Mouse (Mus musculus): ENCODE results near the gene Spi1. TPM values are rescaled to one million over a fixed set of nuclear protein-coding genes. Genes with fewer than 3 reads are reported as not detected.

Spi1 gene
- polyA plus RNA-seq, 1 experiment from 2014 or later: 2.4 TPM

- peaks cover 18% of the 10 kb centered on the region for H3K4me1 ChIP-seq
- peak; percentile 99 for ATAC-seq (replicated peaks)
- H3K9me3 ChIP-seq: no peaks in the 10 kb centered on the region
- H3K4me2 ChIP-seq (replicated peaks): peak within 1 kb of the TSS; percentile 89
- peak within 1 kb of the TSS; percentile 78 for H3K4me3 ChIP-seq
- H3K36me3 ChIP-seq: peaks cover 38% of the 10 kb centered on the region
- H3K9ac ChIP-seq (replicated peaks): peak within 1 kb of the TSS; percentile 79
- H3K27ac ChIP-seq (replicated peaks): peak within 1 kb of the TSS; percentile 91
- under 1% methylated on average over 40 of the region's 40 CpGs for WGBS
- no peaks in the 10 kb centered on the region for H3K27me3 ChIP-seq
Measured at GRCm38 (mm10) chr2:91053934-91054382, 28.2 kb upstream of the Spi1 start, which contains the start of gene Psmc3. Gene Psmc3 (plus strand): TSS chr2:91054009.

GRCm38 (mm10) chr2:91058435-91058834 lies 23.8 kb upstream of the Spi1 start:
- H3K9ac ChIP-seq (replicated peaks): no peak overlapping the region
- no peak overlapping the region for H3K4me2 ChIP-seq (replicated peaks)
- H3K4me1 ChIP-seq: peaks cover 12% of the 10 kb centered on the region
- no peak for ATAC-seq (replicated peaks)
- H3K9me3 ChIP-seq: no peaks in the 10 kb centered on the region
- H3K36me3 ChIP-seq: peaks cover 69% of the 10 kb centered on the region
- H3K27me3 ChIP-seq: no peaks in the 10 kb centered on the region
- no peak overlapping the region for H3K27ac ChIP-seq (replicated peaks)
- H3K4me3 ChIP-seq: no peak overlapping the region
- WGBS: 91% methylated on average over 5 of the region's 5 CpGs

- whole genome bisulfite sequencing: 100% methylated on average over 2 of the region's 2 CpGs
- ATAC-seq (replicated peaks): no peak
- peaks cover 12% of the 10 kb centered on the region for H3K4me1 ChIP-seq
- H3K4me3 ChIP-seq: no peak overlapping the region
- no peaks in the 10 kb centered on the region for H3K27me3 ChIP-seq
- H3K9me3 ChIP-seq: no peaks in the 10 kb centered on the region
- H3K27ac ChIP-seq (replicated peaks): no peak overlapping the region
- peaks cover 78% of the 10 kb centered on the region for H3K36me3 ChIP-seq
- H3K9ac ChIP-seq (replicated peaks): no peak overlapping the region
- no peak overlapping the region for H3K4me2 ChIP-seq (replicated peaks)
Measured at GRCm38 (mm10) chr2:91059376-91059775, 22.8 kb upstream of the Spi1 start.

GRCm38 (mm10) chr2:91060544-91061355 lies 21.4 kb upstream of the Spi1 start:
- no peaks in the 10 kb centered on the region for H3K9me3 ChIP-seq
- H3K27me3 ChIP-seq: no peaks in the 10 kb centered on the region
- peak; percentile 55 for ATAC-seq (replicated peaks)
- no peak overlapping the region for H3K4me3 ChIP-seq
- peaks cover 73% of the 10 kb centered on the region for H3K36me3 ChIP-seq
- no peak overlapping the region for H3K4me2 ChIP-seq (replicated peaks)
- no peak overlapping the region for H3K27ac ChIP-seq (replicated peaks)
- 76% methylated on average over 10 of the region's 10 CpGs for WGBS
- H3K9ac ChIP-seq (replicated peaks): no peak overlapping the region
- H3K4me1 ChIP-seq: no peaks in the 10 kb centered on the region

- no peak overlapping the region for H3K4me3 ChIP-seq
- H3K4me1 ChIP-seq: no peaks in the 10 kb centered on the region
- H3K27ac ChIP-seq (replicated peaks): no peak overlapping the region; the same call in 1 of the 2 replicates
- 90% methylated on average over 6 of the region's 6 CpGs for WGBS
- no peak overlapping the region for H3K9ac ChIP-seq (replicated peaks)
- no peaks in the 10 kb centered on the region for H3K9me3 ChIP-seq
- H3K27me3 ChIP-seq: no peaks in the 10 kb centered on the region
- H3K4me2 ChIP-seq (replicated peaks): no peak overlapping the region
- ATAC-seq (replicated peaks): no peak
- peaks cover 61% of the 10 kb centered on the region for H3K36me3 ChIP-seq
Measured at GRCm38 (mm10) chr2:91061849-91062481, 20.2 kb upstream of the Spi1 start.

GRCm38 (mm10) chr2:91062779-91063606 lies 19.2 kb upstream of the Spi1 start:
- Histone ChIP-seq H3K4me3 (no peak overlapping the region), H3K9me3 (no peaks in the 10 kb centered on the region), H3K27ac (replicated peaks) (no peak overlapping the region), H3K27me3 (no peaks in the 10 kb centered on the region), H3K36me3 (peaks cover 55% of the 10 kb centered on the region), H3K4me1 (no peaks in the 10 kb centered on the region), H3K4me2 (replicated peaks) (no peak overlapping the region), H3K9ac (replicated peaks) (no peak overlapping the region)
- 92% methylated on average over 16 of the region's 16 CpGs for WGBS
- no peak for ATAC-seq (replicated peaks)

GRCm38 (mm10) chr2:91064211-91064610 lies 18.0 kb upstream of the Spi1 start:
- no peak overlapping the region for H3K9ac ChIP-seq (replicated peaks)
- H3K27ac ChIP-seq (replicated peaks): no peak overlapping the region
- no peak overlapping the region for H3K4me3 ChIP-seq
- peaks cover 10% of the 10 kb centered on the region for H3K4me1 ChIP-seq
- ATAC-seq (replicated peaks): no peak
- peaks cover 43% of the 10 kb centered on the region for H3K36me3 ChIP-seq
- no peaks in the 10 kb centered on the region for H3K27me3 ChIP-seq
- H3K4me2 ChIP-seq (replicated peaks): no peak overlapping the region
- no peaks in the 10 kb centered on the region for H3K9me3 ChIP-seq
- 80% methylated on average over 6 of the region's 6 CpGs for WGBS

GRCm38 (mm10) chr2:91065544-91065943 lies 16.6 kb upstream of the Spi1 start:
- Histone ChIP-seq H3K4me2 (replicated peaks) (no peak overlapping the region), H3K4me3 (no peak overlapping the region), H3K4me1 (peaks cover 15% of the 10 kb centered on the region), H3K9ac (replicated peaks) (no peak overlapping the region), H3K9me3 (no peaks in the 10 kb centered on the region), H3K27ac (replicated peaks) (no peak overlapping the region), H3K27me3 (no peaks in the 10 kb centered on the region), H3K36me3 (peaks cover 37% of the 10 kb centered on the region)
- 51% methylated on average over 3 of the region's 3 CpGs for WGBS
- ATAC-seq (replicated peaks): no peak

GRCm38 (mm10) chr2:91066455-91066854 lies 15.7 kb upstream of the Spi1 start:
- H3K27ac ChIP-seq (replicated peaks): no peak overlapping the region
- no peaks in the 10 kb centered on the region for H3K27me3 ChIP-seq
- ATAC-seq (replicated peaks): no peak
- no peak overlapping the region for H3K9ac ChIP-seq (replicated peaks)
- no peaks in the 10 kb centered on the region for H3K9me3 ChIP-seq
- peaks cover 34% of the 10 kb centered on the region for H3K36me3 ChIP-seq
- 80% methylated on average over 3 of the region's 3 CpGs for WGBS
- no peak overlapping the region for H3K4me2 ChIP-seq (replicated peaks)
- H3K4me3 ChIP-seq: no peak overlapping the region
- peaks cover 23% of the 10 kb centered on the region for H3K4me1 ChIP-seq

GRCm38 (mm10) chr2:91068162-91068871 lies 13.9 kb upstream of the Spi1 start:
- H3K27ac ChIP-seq (replicated peaks): no peak overlapping the region

GRCm38 (mm10) chr2:91068872-91069165 lies 13.4 kb upstream of the Spi1 start:
- peaks cover 26% of the 10 kb centered on the region for H3K4me1 ChIP-seq
- H3K36me3 ChIP-seq: peaks cover 11% of the 10 kb centered on the region; the same call in 1 of the 2 replicates
- ATAC-seq (replicated peaks): no peak
- no peak overlapping the region for H3K27ac ChIP-seq (replicated peaks)
- no peaks in the 10 kb centered on the region for H3K9me3 ChIP-seq
- 48% methylated on average over 6 of the region's 6 CpGs for WGBS
- no peaks in the 10 kb centered on the region for H3K27me3 ChIP-seq
- H3K4me3 ChIP-seq: peak overlapping the region; percentile 74
- peak overlapping the region; percentile 58 for H3K4me2 ChIP-seq (replicated peaks)
- H3K9ac ChIP-seq (replicated peaks): peak overlapping the region; percentile 70; the same call in 1 of the 2 replicates

More at GRCm38 (mm10) chr2:91068162-91068871, 13.9 kb upstream of the Spi1 start:
- Histone ChIP-seq H3K4me1 (peaks cover 26% of the 10 kb centered on the region), H3K4me2 (replicated peaks) (peak overlapping the region; percentile 58), H3K4me3 (no peak overlapping the region; the same call in 1 of the 2 replicates), H3K27me3 (no peaks in the 10 kb centered on the region), H3K36me3 (peaks cover 16% of the 10 kb centered on the region; the same call in 1 of the 2 replicates), H3K9me3 (no peaks in the 10 kb centered on the region), H3K9ac (replicated peaks) (peak overlapping the region; percentile 70; the same call in 1 of the 2 replicates)
- ATAC-seq (replicated peaks): no peak
- WGBS: 52% methylated on average over 13 of the region's 13 CpGs

Data from forebrain, embryonic 15.5 days (tissue).